Mouse (Mus musculus): ENCODE results near the gene Ttc30b.

GRCm38 (mm10) chr2:75907142-75907541, 31.2 kb downstream of the Ttc30b start:
- TF ChIP-seq CTCF (IDR thresholded peaks at IDR 0.05; ENCODE audit: extremely low read depth, insufficient read length, insufficient replicate concordance, low read depth, low read length) (no peak), POLR2A (IDR thresholded peaks at IDR 0.05; ENCODE audit: low read depth, low read length) (no peak)
